Mouse (Mus musculus) CD4-positive, CD25-positive, alpha-beta regulatory T cell, adult 4 months (primary cell): ENCODE data around the gene Dcn. TPM values are rescaled to one million over a fixed set of nuclear protein-coding genes. Genes with fewer than 3 reads are reported as not detected.

Source experiments
- ATAC-seq: one replicate; pipeline ENCODE4 v1.8.0; 2017
- polyA plus RNA-seq, 2 experiments: library from polyadenylated mRNA; unstranded; fragments of 100-300 nt; shearing (Covaris generic); gene quantifications; one replicate each; pipeline ENCODE4 v1.2.1; 2017

Gene Dcn
- polyA plus RNA-seq, 2 experiments from 2014 or later = not detected

GRCm38 (mm10) chr10:97564957-97565856 is 85.8 kb downstream of the Dcn start, which contains the start of gene Lum:
TSS of gene Lum (plus strand) at chr10:97565128.
- no peak for ATAC-seq

- ATAC-seq = no peak
Measured at GRCm38 (mm10) chr10:97567489-97568135, 88.2 kb downstream of the Dcn start.

Other genes starting within 250 kb of the Dcn start
- not detected for gene Lum, start 85.5 kb downstream of the Dcn start, polyA plus RNA-seq
- not detected for gene Kera, start 127.3 kb downstream of the Dcn start, polyA plus RNA-seq
- not detected for gene Epyc, start 164.5 kb downstream of the Dcn start, polyA plus RNA-seq
- not detected for gene Ccer1, start 213.4 kb downstream of the Dcn start, polyA plus RNA-seq
- not detected for gene C030005K15Rik, start 247.1 kb downstream of the Dcn start, polyA plus RNA-seq